Mouse (Mus musculus): ENCODE data around the gene Limd2. TPM values are rescaled to one million over a fixed set of nuclear protein-coding genes. Genes with fewer than 3 reads are reported as not detected.

The Limd2 gene
- 89.2 and 92.8 TPM in 2 replicates for polyA plus RNA-seq (2012; rRNA removed)

GRCm38 (mm10) chr11:106160841-106161721 lies at the start of gene Limd2, which contains the start of gene Gm10840:
Gene Limd2 (minus strand): TSS chr11:106160860.
Gene Gm10840 (plus strand): TSS chr11:106160850.

GRCm38 (mm10) chr11:106202123-106202465 lies 41.4 kb upstream of the Limd2 start, which contains the start of gene Strada:
Gene Strada (minus strand): TSS chr11:106202168.

Other genes starting within 250 kb of the Limd2 start
- gene Cyb561, start 207.5 kb downstream of the Limd2 start, polyA plus RNA-seq (2012; rRNA removed), result 49.3 and 50.3 TPM in 2 replicates
- 12.2 and 13.7 TPM in 2 replicates for gene Ace, start 192.9 kb downstream of the Limd2 start, polyA plus RNA-seq (2012; rRNA removed)
- gene Ace3, start 166.2 kb downstream of the Limd2 start, polyA plus RNA-seq (2012; rRNA removed), result not detected in 2 replicates
- 1.8 and 2.1 TPM in 2 replicates for gene Kcnh6, start 152.7 kb downstream of the Limd2 start, polyA plus RNA-seq (2012; rRNA removed)
- 158 and 165 TPM in 2 replicates for gene Dcaf7, start 124.0 kb downstream of the Limd2 start, polyA plus RNA-seq (2012; rRNA removed)
- 12.3 and 13.9 TPM in 2 replicates for gene Taco1, start 94.8 kb downstream of the Limd2 start, polyA plus RNA-seq (2012; rRNA removed)
- 28.1 and 28.5 TPM in 2 replicates for gene Map3k3, start 76.2 kb downstream of the Limd2 start, polyA plus RNA-seq (2012; rRNA removed)
- gene Gm10840, start within 50 bp of the Limd2 start, polyA plus RNA-seq (2012; rRNA removed), result not detected in 2 replicates
- gene Strada, start 41.3 kb upstream of the Limd2 start, polyA plus RNA-seq (2012; rRNA removed), result 46.5 and 48.0 TPM in 2 replicates
- gene Ccdc47, start 55.5 kb upstream of the Limd2 start, polyA plus RNA-seq (2012; rRNA removed), result 54.8 and 62.3 TPM in 2 replicates
- gene Ddx42, start 56.1 kb upstream of the Limd2 start, polyA plus RNA-seq (2012; rRNA removed), result 49.7 and 52.5 TPM in 2 replicates
- gene Ftsj3, start 95.2 kb upstream of the Limd2 start, polyA plus RNA-seq (2012; rRNA removed), result 29.1 and 31.0 TPM in 2 replicates
- gene Psmc5, start 95.3 kb upstream of the Limd2 start, polyA plus RNA-seq (2012; rRNA removed), result 179 and 181 TPM in 2 replicates
- 27.0 and 30.3 TPM in 2 replicates for gene Smarcd2, start 112.1 kb upstream of the Limd2 start, polyA plus RNA-seq (2012; rRNA removed)
- 0.27 TPM in 2 replicates for gene Tcam1, start 115.8 kb upstream of the Limd2 start, polyA plus RNA-seq (2012; rRNA removed)
- not detected in 2 replicates for gene Gh, start 141.0 kb upstream of the Limd2 start, polyA plus RNA-seq (2012; rRNA removed)
- gene Cd79b, start 153.9 kb upstream of the Limd2 start, polyA plus RNA-seq (2012; rRNA removed), result 0.54 and 0.83 TPM in 2 replicates
- gene Scn4a, start 192.4 kb upstream of the Limd2 start, polyA plus RNA-seq (2012; rRNA removed), result 0.04 and 0.13 TPM in 2 replicates
- gene Prr29, start 204.6 kb upstream of the Limd2 start, polyA plus RNA-seq (2012; rRNA removed), result 0.23 TPM in 1 of 2 replicates, not detected in the other
- gene Icam2, start 227.2 kb upstream of the Limd2 start, polyA plus RNA-seq (2012; rRNA removed), result 12.2 and 12.7 TPM in 2 replicates

Measured in central nervous system, embryonic 18 days (tissue).